Mouse (Mus musculus) embryo, embryonic 10 days (tissue): ENCODE measurements around the gene Trpv5.

Source experiments
- DNase-seq: peaks from one replicate; pipeline ENCODE4 v3.0.0-alpha.2; 2015; ENCODE audit warnings: low spot score

The Trpv5 gene

GRCm38 (mm10) chr6:41640449-41640848, 40.1 kb downstream of the Trpv5 start:
- DNase-seq, result no peak

GRCm38 (mm10) chr6:41637927-41638506, 42.6 kb downstream of the Trpv5 start:
- no peak for DNase-seq

GRCm38 (mm10) chr6:41637393-41637792, 43.2 kb downstream of the Trpv5 start:
- DNase-seq, result no peak

- DNase-seq, result no peak
Measured at GRCm38 (mm10) chr6:41636178-41636577, 44.4 kb downstream of the Trpv5 start, which contains the start of gene Trpv6. TSS of gene Trpv6 (minus strand) at chr6:41636405.

GRCm38 (mm10) chr6:41635211-41635610, 45.4 kb downstream of the Trpv5 start:
- no peak for DNase-seq

- DNase-seq, result no peak
Measured at GRCm38 (mm10) chr6:41631549-41631948, 49.0 kb downstream of the Trpv5 start.

GRCm38 (mm10) chr6:41630791-41631190, 49.8 kb downstream of the Trpv5 start:
- no peak for DNase-seq

- DNase-seq, result no peak
Measured at GRCm38 (mm10) chr6:41628180-41628579, 52.4 kb downstream of the Trpv5 start.

GRCm38 (mm10) chr6:41622661-41623060, 57.9 kb downstream of the Trpv5 start:
- DNase-seq, result no peak

GRCm38 (mm10) chr6:41621241-41621990, 59.2 kb downstream of the Trpv5 start:
- DNase-seq, result no peak

- DNase-seq, result no peak
Measured at GRCm38 (mm10) chr6:41620173-41620798, 60.3 kb downstream of the Trpv5 start.

GRCm38 (mm10) chr6:41607637-41608036, 72.9 kb downstream of the Trpv5 start:
- no peak for DNase-seq

GRCm38 (mm10) chr6:41606214-41606613, 74.4 kb downstream of the Trpv5 start:
- DNase-seq, result peak; percentile 14

GRCm38 (mm10) chr6:41605794-41606104, 74.8 kb downstream of the Trpv5 start:
- no peak for DNase-seq

GRCm38 (mm10) chr6:41605061-41605793, 75.3 kb downstream of the Trpv5 start, which contains the start of gene Ephb6:
TSS of gene Ephb6 (plus strand) at chr6:41605482.
- peak; percentile 87 for DNase-seq

GRCm38 (mm10) chr6:41604401-41605050, 76.0 kb downstream of the Trpv5 start:
- DNase-seq, result peak; percentile 83
